Comparison of ENCODE assay signal across 8 mouse cellular contexts in genomic region chr9:81634163-81634562, GRCm38 (mm10). TPM values are rescaled to one million over a fixed set of nuclear protein-coding genes. Genes with fewer than 3 reads are reported as not detected.
A peak's percentile ranks its signal among the peaks of the same experiment; 100 is the strongest.
DNase-seq lines count a peak whose midpoint lies in the region; ATAC-seq and TF ChIP-seq lines count a peak whose summit lies in the region.
"Had no signal": no experiment of that assay in that cellular context is flagged by ENCODE, and none has a peak within 500 bp of the region (broad histone marks: within the 10 kb centered on the region; RNA-seq: fewer than 3 reads in every experiment).

No protein-coding gene starts in this region.

- H3K27ac ChIP-seq in lung, postnatal 0 days (ENCODE audit: low read length): no peak overlapping the region
- no peak overlapping the region for H3K27ac ChIP-seq in forebrain, embryonic 11.5 days (ENCODE audit: low read depth, low read length)
- no peak overlapping the region for H3K27ac ChIP-seq in limb, embryonic 15.5 days
- H3K27ac ChIP-seq: liver, embryonic 14.5 days had no signal

- DNase-seq in lung, postnatal 0 days (ENCODE audit: low spot score): no peak
- no peak for DNase-seq in lung, postnatal 36 days
- peak; percentile 51 for DNase-seq in forebrain, embryonic 11.5 days (ENCODE audit: low spot score)
- no peak for DNase-seq in gastrocnemius, adult 18-20 months (ENCODE audit: low spot score)
- DNase-seq in left cerebral cortex, postnatal 4 days: no peak
- no peak for DNase-seq in MN1 (ENCODE audit: low spot score)

- no peak for ATAC-seq in lung, postnatal 0 days
- no peak for ATAC-seq in forebrain, embryonic 11.5 days (replicated peaks; ENCODE audit: low FRiP score)
- ATAC-seq in limb, embryonic 15.5 days (ENCODE audit: insufficient number of reproducible peaks, low FRiP score, low TSS enrichment, low read depth): no peak

- H3K27me3 ChIP-seq in lung, postnatal 0 days (replicated peaks; ENCODE audit: insufficient read depth, low read length): peaks cover 22% of the 10 kb centered on the region
- peaks cover 28% of the 10 kb centered on the region for H3K27me3 ChIP-seq in forebrain, embryonic 11.5 days (ENCODE audit: control insufficient read depth, insufficient read depth, low read length)
- peaks cover 46% of the 10 kb centered on the region for H3K27me3 ChIP-seq in limb, embryonic 15.5 days

- TF ChIP-seq CTCF in lung, postnatal 0 days (IDR thresholded peaks at IDR 0.05): 0 out of 2 replicates have a peak, but pooled peaks have one; percentile 17

- no peak for TF ChIP-seq EP300 in lung, postnatal 0 days (IDR thresholded peaks at IDR 0.05)

- WGBS in lung, postnatal 0 days: 3% methylated on average over 10 of the region's 10 CpGs
- 2% methylated on average over 10 of the region's 10 CpGs for WGBS in forebrain, embryonic 11.5 days
- 1% methylated on average over 10 of the region's 10 CpGs for WGBS in limb, embryonic 15.5 days

- H3K4me1 ChIP-seq in lung, postnatal 0 days (ENCODE audit: insufficient read depth, low read depth, low read length): no peaks in the 10 kb centered on the region; the same call in 1 of the 2 replicates
- H3K4me1 ChIP-seq in forebrain, embryonic 11.5 days (replicated peaks; ENCODE audit: control insufficient read depth, insufficient read depth, low read length): peaks cover 8% of the 10 kb centered on the region; the same call in 1 of the 2 replicates
- peaks cover 36% of the 10 kb centered on the region for H3K4me1 ChIP-seq in limb, embryonic 15.5 days

- no peak overlapping the region for H3K9ac ChIP-seq in lung, postnatal 0 days (replicated peaks; ENCODE audit: low read depth)
- peak overlapping the region; percentile 23; the same call in 1 of the 2 replicates for H3K9ac ChIP-seq in forebrain, embryonic 11.5 days (ENCODE audit: low read length)
- H3K9ac ChIP-seq in limb, embryonic 15.5 days: no peak overlapping the region
- H3K9ac ChIP-seq: liver, embryonic 14.5 days had no signal

- peak overlapping the region; percentile 45; the same call in 1 of the 2 replicates for H3K4me3 ChIP-seq in lung, postnatal 0 days (ENCODE audit: low read depth, low read length)
- peak overlapping the region; percentile 49; the same call in 1 of the 2 replicates for H3K4me3 ChIP-seq in forebrain, embryonic 11.5 days (ENCODE audit: low read depth, low read length)
- H3K4me3 ChIP-seq in limb, embryonic 15.5 days: peak overlapping the region; percentile 60

- intact Hi-C loops in left cerebral cortex, postnatal 4 days (cut with DNase I): loop anchor here (5.0 kb wide), 1 partner anchor 1302 kb away; no protein-coding TSS in a partner anchor

- H3K4me2 ChIP-seq in lung, postnatal 0 days (replicated peaks; ENCODE audit: low read depth, low read length): peak overlapping the region; percentile 88
- H3K4me2 ChIP-seq in forebrain, embryonic 11.5 days (ENCODE audit: low read depth, low read length, severe bottlenecking): peak overlapping the region; percentile 81
- peak overlapping the region; percentile 99 for H3K4me2 ChIP-seq in limb, embryonic 15.5 days

- H3K36me3 ChIP-seq in lung, postnatal 0 days (ENCODE audit: insufficient read depth, low read length): no peaks in the 10 kb centered on the region
- H3K36me3 ChIP-seq in forebrain, embryonic 11.5 days (ENCODE audit: control insufficient read depth, insufficient read depth, low read length): no peaks in the 10 kb centered on the region
- no peaks in the 10 kb centered on the region for H3K36me3 ChIP-seq in limb, embryonic 15.5 days

- no peaks in the 10 kb centered on the region for H3K9me3 ChIP-seq in lung, postnatal 0 days (ENCODE audit: low read length)
- no peaks in the 10 kb centered on the region for H3K9me3 ChIP-seq in forebrain, embryonic 11.5 days (ENCODE audit: control insufficient read depth, low read length)
- H3K9me3 ChIP-seq in limb, embryonic 15.5 days: no peaks in the 10 kb centered on the region

RNA-seq across cellular contexts. Expression of gene Htr1b, which starts 0.5 kb away (rescaled TPM):
- 0.10 and 0.16 TPM in 2 replicates for polyA plus RNA-seq in lung, postnatal 0 days (2015; fragmentation: Nextera tagmentation; extraction: Ambion mirVana)
- polyA plus RNA-seq in forebrain, embryonic 11.5 days (2014; fragmentation: Nextera tagmentation; extraction: Ambion mirVana): 0.32 and 0.52 TPM in 2 replicates
- polyA plus RNA-seq in limb, embryonic 15.5 days (2015; fragmentation: Nextera tagmentation; extraction: Ambion mirVana): 1.4 and 1.7 TPM in 2 replicates
- under 1 TPM; 0.16 to 0.21 TPM for total RNA-seq in gastrocnemius, adult 18-20 months (2021)
- 10 to 100 TPM; 10.0 to 10.4 TPM for total RNA-seq in left cerebral cortex, postnatal 4 days (2021)
